Mouse (Mus musculus): Measurements from ENCODE around the gene Gipc2. TPM values are rescaled to one million over a fixed set of nuclear protein-coding genes. Genes with fewer than 3 reads are reported as not detected.

Gene Gipc2
- polyA plus RNA-seq, 1 experiment from 2014 or later = 2.1 TPM

GRCm38 (mm10) chr3:152109260-152109587 is 56.8 kb downstream of the Gipc2 start:
- 32% methylated on average over 7 of the region's 7 CpGs for WGBS
- no peak for ATAC-seq

GRCm38 (mm10) chr3:152108560-152109259 is 57.3 kb downstream of the Gipc2 start:
- Histone ChIP-seq H3K36me3 (ENCODE audit: poor library complexity, severe bottlenecking) (no peaks in the 10 kb centered on the region), H3K9ac (no peak overlapping the region), H3K4me3 (no peak overlapping the region), H3K27me3 (0 out of 2 replicates have a peak, but pooled peaks cover 19% of the 10 kb centered on the region), H3K27ac (no peak overlapping the region), H3K4me1 (peaks cover 27% of the 10 kb centered on the region), H3K9me3 (replicated peaks) (no peaks in the 10 kb centered on the region), H3K4me2 (no peak overlapping the region)
- 6% methylated on average over 3 of the region's 3 CpGs for WGBS
- no peak for ATAC-seq

More at GRCm38 (mm10) chr3:152109260-152109587, 56.8 kb downstream of the Gipc2 start:
- 0 out of 2 replicates have a peak, but pooled peaks cover 19% of the 10 kb centered on the region for H3K27me3 ChIP-seq
- no peaks in the 10 kb centered on the region for H3K36me3 ChIP-seq (ENCODE audit: poor library complexity, severe bottlenecking)
- H3K27ac ChIP-seq = no peak overlapping the region
- no peak overlapping the region for H3K4me2 ChIP-seq
- H3K9me3 ChIP-seq (replicated peaks) = no peaks in the 10 kb centered on the region
- peaks cover 27% of the 10 kb centered on the region for H3K4me1 ChIP-seq
- H3K9ac ChIP-seq = no peak overlapping the region
- H3K4me3 ChIP-seq = no peak overlapping the region

DNA sequence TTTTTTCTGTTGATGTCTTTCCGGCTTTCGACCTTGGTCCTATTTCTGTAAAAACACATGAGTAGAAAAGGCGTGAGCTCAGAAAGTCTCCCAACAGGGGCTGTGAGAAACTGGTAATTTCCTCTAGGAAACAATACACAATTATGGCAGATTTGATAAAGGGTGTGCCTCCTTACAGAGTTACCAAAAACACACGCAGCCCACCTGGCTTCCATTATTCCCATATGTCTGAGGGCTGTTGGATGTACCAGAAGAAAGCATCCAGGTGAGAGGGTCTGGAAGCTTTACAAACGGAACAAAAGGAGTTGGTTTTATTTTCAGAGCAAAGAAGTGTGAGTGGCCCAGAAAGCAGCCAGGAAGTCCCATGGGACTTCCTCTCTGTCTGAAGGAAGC is 58.0 kb downstream of the Gipc2 start:
- Histone ChIP-seq H3K36me3 (ENCODE audit: poor library complexity, severe bottlenecking) (no peaks in the 10 kb centered on the region), H3K9ac (no peak overlapping the region), H3K4me1 (peaks cover 27% of the 10 kb centered on the region), H3K27ac (no peak overlapping the region), H3K27me3 (0 out of 2 replicates have a peak, but pooled peaks cover 19% of the 10 kb centered on the region), H3K4me2 (no peak overlapping the region; the same call in 1 of the 2 replicates), H3K9me3 (replicated peaks) (no peaks in the 10 kb centered on the region), H3K4me3 (no peak overlapping the region)
- 65% methylated on average over 5 of the region's 5 CpGs for WGBS
- ATAC-seq = no peak

- Histone ChIP-seq H3K36me3 (ENCODE audit: poor library complexity, severe bottlenecking) (no peaks in the 10 kb centered on the region), H3K9me3 (replicated peaks) (no peaks in the 10 kb centered on the region), H3K4me3 (peak overlapping the region; percentile 50), H3K9ac (peak overlapping the region; percentile 64), H3K27ac (no peak overlapping the region), H3K27me3 (0 out of 2 replicates have a peak, but pooled peaks cover 19% of the 10 kb centered on the region), H3K4me1 (peaks cover 27% of the 10 kb centered on the region), H3K4me2 (peak overlapping the region; percentile 96)
- ATAC-seq = peak; percentile 72
- 27% methylated on average over 30 of the region's 30 CpGs for WGBS
Measured at GRCm38 (mm10) chr3:152107149-152108002, 58.7 kb downstream of the Gipc2 start.

- Histone ChIP-seq H3K4me1 (peaks cover 27% of the 10 kb centered on the region), H3K4me3 (peak overlapping the region; percentile 50), H3K36me3 (ENCODE audit: poor library complexity, severe bottlenecking) (no peaks in the 10 kb centered on the region), H3K27ac (no peak overlapping the region), H3K4me2 (peak overlapping the region; percentile 96), H3K27me3 (0 out of 2 replicates have a peak, but pooled peaks cover 19% of the 10 kb centered on the region), H3K9ac (peak overlapping the region; percentile 64), H3K9me3 (replicated peaks) (no peaks in the 10 kb centered on the region)
- ATAC-seq = peak; percentile 54
- 1% methylated on average over 28 of the region's 28 CpGs for WGBS
Measured at GRCm38 (mm10) chr3:152106225-152107148, 59.5 kb downstream of the Gipc2 start.

GRCm38 (mm10) chr3:152105341-152105740 is 60.7 kb downstream of the Gipc2 start:
- ATAC-seq = peak; percentile 70
- peaks cover 27% of the 10 kb centered on the region for H3K4me1 ChIP-seq
- H3K36me3 ChIP-seq (ENCODE audit: poor library complexity, severe bottlenecking) = no peaks in the 10 kb centered on the region
- peak overlapping the region; percentile 47; the same call in 1 of the 2 replicates for H3K9ac ChIP-seq
- H3K9me3 ChIP-seq (replicated peaks) = no peaks in the 10 kb centered on the region
- 3% methylated on average over 14 of the region's 14 CpGs for WGBS
- peak overlapping the region; percentile 22 for H3K4me3 ChIP-seq
- no peak overlapping the region for H3K27ac ChIP-seq
- H3K27me3 ChIP-seq = 0 out of 2 replicates have a peak, but pooled peaks cover 13% of the 10 kb centered on the region
- H3K4me2 ChIP-seq = peak overlapping the region; percentile 96

DNA sequence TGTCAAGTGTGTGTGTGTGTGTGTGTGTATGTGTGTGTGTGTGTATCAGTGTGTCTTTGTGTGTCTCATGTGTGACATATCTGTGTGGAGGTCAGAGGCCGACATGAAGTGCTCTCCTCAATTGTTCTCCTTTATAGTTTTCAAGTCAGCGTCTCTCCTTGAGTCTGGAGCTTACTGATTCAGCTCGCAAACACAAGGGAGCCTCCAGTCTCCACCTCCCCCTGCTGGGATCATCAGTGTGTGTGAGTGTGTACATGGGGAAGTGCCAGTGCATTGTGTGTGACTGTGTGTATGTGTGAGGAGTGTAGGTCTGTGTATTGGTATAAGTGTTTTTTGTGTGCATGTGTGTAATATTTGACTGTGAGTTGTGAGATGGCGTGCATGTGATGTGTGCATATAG is 62.6 kb downstream of the Gipc2 start:
- Histone ChIP-seq H3K27ac (no peak overlapping the region), H3K36me3 (ENCODE audit: poor library complexity, severe bottlenecking) (no peaks in the 10 kb centered on the region), H3K4me1 (peaks cover 23% of the 10 kb centered on the region), H3K4me2 (no peak overlapping the region), H3K9ac (no peak overlapping the region), H3K4me3 (no peak overlapping the region), H3K9me3 (replicated peaks) (no peaks in the 10 kb centered on the region), H3K27me3 (0 out of 2 replicates have a peak, but pooled peaks cover 6% of the 10 kb centered on the region)
- 90% methylated on average over 4 of the region's 4 CpGs for WGBS
- ATAC-seq = no peak

- Histone ChIP-seq H3K9me3 (replicated peaks) (no peaks in the 10 kb centered on the region), H3K27me3 (0 out of 2 replicates have a peak, but pooled peaks cover 6% of the 10 kb centered on the region), H3K9ac (no peak overlapping the region), H3K4me3 (no peak overlapping the region), H3K27ac (no peak overlapping the region), H3K4me2 (no peak overlapping the region), H3K4me1 (peaks cover 11% of the 10 kb centered on the region), H3K36me3 (ENCODE audit: poor library complexity, severe bottlenecking) (no peaks in the 10 kb centered on the region)
- 91% methylated on average over 7 of the region's 7 CpGs for WGBS
- no peak for ATAC-seq
Measured at GRCm38 (mm10) chr3:152101459-152101858, 64.6 kb downstream of the Gipc2 start.

DNA sequence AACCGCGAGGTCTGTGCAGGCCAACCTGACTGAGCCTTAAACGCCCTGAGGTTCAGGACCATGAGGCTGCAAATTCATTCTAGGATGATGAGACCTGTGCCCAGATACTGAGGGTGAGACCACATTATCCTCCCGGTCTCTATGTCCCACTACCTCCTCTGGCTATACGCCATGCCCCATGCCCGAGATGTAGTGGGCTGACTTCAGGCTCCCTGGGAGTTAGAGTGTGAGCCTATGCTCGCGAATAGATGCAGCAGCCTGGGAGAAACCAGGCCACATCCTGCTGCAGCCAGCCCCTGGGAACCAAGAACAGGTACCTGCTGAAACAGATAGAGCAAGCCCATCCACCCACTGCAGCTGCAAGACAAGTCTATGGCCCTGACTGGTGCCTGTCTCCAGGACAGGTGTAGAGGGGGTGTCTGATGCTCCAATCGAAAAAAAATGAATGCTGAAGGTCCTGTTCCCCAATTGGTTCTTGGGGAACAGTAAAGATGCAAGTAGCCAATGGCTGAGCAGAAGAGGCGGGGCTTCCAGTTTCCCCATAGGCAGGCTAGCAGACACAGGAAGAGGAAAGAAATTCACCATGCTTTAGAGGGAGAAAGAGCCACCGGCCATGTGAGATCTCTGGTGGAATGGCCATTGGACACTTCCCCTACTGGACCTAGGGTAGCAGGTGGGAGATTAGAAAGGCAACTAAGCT is 65.8 kb downstream of the Gipc2 start:
- Histone ChIP-seq H3K27ac (no peak overlapping the region), H3K9ac (no peak overlapping the region), H3K4me2 (peak overlapping the region; percentile 37), H3K27me3 (0 out of 2 replicates have a peak, but pooled peaks cover 3% of the 10 kb centered on the region), H3K4me1 (0 out of 2 replicates have a peak, but pooled peaks cover under 1% of the 10 kb centered on the region), H3K9me3 (replicated peaks) (no peaks in the 10 kb centered on the region), H3K36me3 (ENCODE audit: poor library complexity, severe bottlenecking) (no peaks in the 10 kb centered on the region), H3K4me3 (peak overlapping the region; percentile 12)
- ATAC-seq = peak; percentile 84
- WGBS = 43% methylated on average over 11 of the region's 11 CpGs

GRCm38 (mm10) chr3:152095030-152095429 is 71.0 kb downstream of the Gipc2 start:
- no peak overlapping the region for H3K9ac ChIP-seq
- WGBS = 14% methylated on average over 3 of the region's 3 CpGs
- H3K9me3 ChIP-seq (replicated peaks) = no peaks in the 10 kb centered on the region
- H3K27ac ChIP-seq = no peak overlapping the region
- no peak overlapping the region for H3K4me2 ChIP-seq
- ATAC-seq = peak; percentile 50
- H3K27me3 ChIP-seq = no peaks in the 10 kb centered on the region
- H3K4me1 ChIP-seq = no peaks in the 10 kb centered on the region
- H3K4me3 ChIP-seq = no peak overlapping the region
- no peaks in the 10 kb centered on the region for H3K36me3 ChIP-seq (ENCODE audit: poor library complexity, severe bottlenecking)

Data from forebrain, embryonic 13.5 days (tissue).